Mouse (Mus musculus) cortical plate, adult 2 months (tissue): ENCODE data around the gene Nap1l4.

Source experiments
- CTCF ChIP-seq: fragments of 200-500 bp; IDR thresholded peaks from 2 replicates; pipeline ENCODE4 v1.5.1; 2011; ENCODE audit warnings: mild to moderate bottlenecking, control low read depth, low read length; ENCODE audit not compliant: insufficient read depth; ENCODE audit errors: extremely low read depth
- POLR2A ChIP-seq: fragments of 200-500 bp; IDR thresholded peaks from 2 replicates; pipeline ENCODE4 v1.6.1; 2011; ENCODE audit warnings: mild to moderate bottlenecking, low read length, control low read depth; ENCODE audit not compliant: insufficient read depth; ENCODE audit errors: extremely low read depth

GRCm38 (mm10) chr7:143557616-143558015, 8.7 kb upstream of the Nap1l4 start:
- TF ChIP-seq POLR2A (no peak), CTCF (no peak)
